Mouse (Mus musculus): ENCODE results near the gene Tubb3. TPM values are rescaled to one million over a fixed set of nuclear protein-coding genes. Genes with fewer than 3 reads are reported as not detected.
"Not testable (repeated sequence)": the region's sequence is repeated elsewhere in the genome, so short reads cannot be mapped to it uniquely, and the experiment has no call there.

The Tubb3 gene
- total RNA-seq, 2 experiments from 2014 or later, result 253 to 286 TPM

- DNase-seq (ENCODE audit: low spot score in 2 of 2), result no peak
Observed at GRCm38 (mm10) chr8:123411781-123412327, 630 bp downstream of the Tubb3 start.

DNA sequence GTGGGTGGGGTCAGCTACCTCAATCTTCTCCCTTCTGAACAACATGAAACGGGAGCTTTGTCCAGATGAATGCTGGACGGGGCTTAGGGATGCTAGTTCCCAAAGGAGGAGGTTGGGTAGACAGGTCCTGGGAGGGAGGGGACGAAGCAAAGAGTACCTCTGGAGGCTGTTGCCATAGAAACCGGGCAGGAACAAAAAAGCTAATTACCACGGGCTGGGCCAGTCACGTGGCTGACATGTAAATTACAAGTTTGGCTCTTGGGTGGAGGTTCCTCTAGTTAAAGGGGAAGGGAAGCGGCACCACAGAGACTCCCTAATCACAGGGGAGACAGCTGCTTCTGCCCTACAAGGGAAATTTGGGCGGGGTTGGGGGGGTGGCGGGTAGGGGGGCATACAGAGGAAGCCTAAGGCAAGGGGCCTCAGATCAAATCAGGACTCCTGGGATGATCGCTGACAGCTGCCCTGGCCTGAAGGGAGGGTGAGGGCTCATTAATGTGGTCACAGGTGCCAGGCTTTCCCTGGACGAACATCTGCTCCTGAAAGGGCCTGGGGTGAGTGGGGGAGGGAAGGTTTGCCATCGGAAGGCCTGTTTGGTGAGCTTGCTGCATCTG, 1.4 kb downstream of the Tubb3 start:
- DNase-seq (ENCODE audit: low spot score in 2 of 2), result peak; percentile 82 to 90

DNA sequence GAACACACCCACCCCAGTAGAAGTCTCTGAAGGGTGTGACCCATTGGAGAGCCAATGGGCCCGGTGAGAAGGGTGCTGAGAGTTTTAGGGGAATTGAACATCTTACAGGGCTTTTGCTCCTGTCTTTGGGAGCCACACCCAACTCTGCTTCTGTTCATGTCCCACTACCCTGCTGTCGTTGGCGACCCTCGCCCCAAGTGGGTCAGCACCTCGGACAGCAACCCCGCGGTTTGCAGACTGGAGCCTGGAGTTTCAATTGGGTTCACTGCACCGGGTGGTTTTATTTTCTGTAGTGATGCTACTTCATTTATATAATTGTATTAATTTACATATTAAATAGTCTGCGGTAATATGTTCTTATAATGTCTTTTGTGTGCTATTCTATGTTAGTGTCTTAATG, 3.0 kb downstream of the Tubb3 start:
- no peak for DNase-seq (ENCODE audit: low spot score in 2 of 2)

DNA sequence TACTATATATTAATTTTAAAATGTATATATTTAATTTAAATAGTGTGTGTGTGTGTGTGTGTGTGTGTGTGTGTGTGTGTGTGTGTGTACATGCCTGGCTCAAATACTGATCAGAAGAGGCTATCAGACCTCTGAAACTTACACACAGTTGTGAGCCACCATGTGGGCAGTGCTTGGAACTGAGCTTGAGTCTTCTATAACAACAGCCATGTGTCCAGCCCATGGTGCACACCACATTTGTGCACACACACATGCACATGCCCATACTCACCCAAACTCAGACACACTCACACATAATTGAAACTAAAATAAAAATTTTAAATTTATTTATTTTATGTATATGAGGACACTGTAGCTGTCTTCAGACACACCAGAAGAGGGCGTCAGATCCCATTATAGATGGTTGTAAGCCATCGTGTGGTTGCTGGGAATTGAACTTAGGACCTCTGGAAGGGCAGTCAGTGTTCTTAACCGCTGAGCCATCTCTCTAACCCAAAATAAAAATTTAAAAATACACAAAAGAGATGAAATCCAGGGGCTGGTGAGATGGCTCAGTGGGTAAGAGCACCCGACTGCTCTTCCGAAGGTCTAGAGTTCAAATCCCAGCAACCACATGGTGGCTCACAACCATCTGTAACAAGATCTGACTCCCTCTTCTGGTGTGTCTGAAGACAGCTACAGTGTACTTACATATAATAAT, 3.9 kb downstream of the Tubb3 start:
- DNase-seq (ENCODE audit: low spot score in 2 of 2), result not testable (repeated sequence)

- DNase-seq (ENCODE audit: low spot score in 2 of 2), result no peak
Observed at GRCm38 (mm10) chr8:123415967-123416943, 5.0 kb downstream of the Tubb3 start.

DNA sequence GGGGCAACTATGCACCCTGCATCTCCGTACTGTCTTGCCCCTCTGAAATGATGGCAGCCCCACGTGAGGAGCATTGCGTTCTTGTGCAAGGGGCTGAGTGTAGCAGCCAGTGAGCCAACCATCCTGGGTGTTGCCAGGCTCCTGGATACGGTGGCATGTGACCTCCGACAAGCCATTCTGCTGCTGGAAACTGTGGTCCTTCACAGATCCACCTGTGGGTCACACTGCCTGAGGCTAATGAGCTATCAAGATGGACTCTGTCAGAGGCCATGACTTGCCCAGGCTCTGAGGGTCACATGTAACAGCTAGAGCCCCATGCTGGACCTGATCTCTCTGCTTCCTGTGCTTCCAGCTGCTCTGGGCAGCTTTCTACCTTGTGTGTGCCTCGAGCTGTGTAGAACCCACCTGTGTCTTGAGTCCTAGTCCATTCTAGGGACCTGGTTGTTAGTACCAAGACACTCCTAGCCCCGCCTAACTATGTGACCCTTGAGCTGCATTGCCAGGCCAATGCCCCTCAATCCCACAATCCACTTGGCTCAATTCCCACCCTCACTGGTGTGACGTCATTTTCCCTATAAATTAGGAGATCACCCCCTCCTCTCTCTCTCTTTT, 5.8 kb downstream of the Tubb3 start:
- DNase-seq (ENCODE audit: low spot score in 2 of 2), result no peak

- no peak for DNase-seq (ENCODE audit: low spot score in 2 of 2)
Observed at GRCm38 (mm10) chr8:123419711-123420110, 8.5 kb downstream of the Tubb3 start.

GRCm38 (mm10) chr8:123420525-123421281, 9.5 kb downstream of the Tubb3 start:
- DNase-seq (ENCODE audit: low spot score in 2 of 2), result no peak

GRCm38 (mm10) chr8:123421325-123421724, 10.1 kb downstream of the Tubb3 start:
- no peak for DNase-seq (ENCODE audit: low spot score in 2 of 2)

DNA sequence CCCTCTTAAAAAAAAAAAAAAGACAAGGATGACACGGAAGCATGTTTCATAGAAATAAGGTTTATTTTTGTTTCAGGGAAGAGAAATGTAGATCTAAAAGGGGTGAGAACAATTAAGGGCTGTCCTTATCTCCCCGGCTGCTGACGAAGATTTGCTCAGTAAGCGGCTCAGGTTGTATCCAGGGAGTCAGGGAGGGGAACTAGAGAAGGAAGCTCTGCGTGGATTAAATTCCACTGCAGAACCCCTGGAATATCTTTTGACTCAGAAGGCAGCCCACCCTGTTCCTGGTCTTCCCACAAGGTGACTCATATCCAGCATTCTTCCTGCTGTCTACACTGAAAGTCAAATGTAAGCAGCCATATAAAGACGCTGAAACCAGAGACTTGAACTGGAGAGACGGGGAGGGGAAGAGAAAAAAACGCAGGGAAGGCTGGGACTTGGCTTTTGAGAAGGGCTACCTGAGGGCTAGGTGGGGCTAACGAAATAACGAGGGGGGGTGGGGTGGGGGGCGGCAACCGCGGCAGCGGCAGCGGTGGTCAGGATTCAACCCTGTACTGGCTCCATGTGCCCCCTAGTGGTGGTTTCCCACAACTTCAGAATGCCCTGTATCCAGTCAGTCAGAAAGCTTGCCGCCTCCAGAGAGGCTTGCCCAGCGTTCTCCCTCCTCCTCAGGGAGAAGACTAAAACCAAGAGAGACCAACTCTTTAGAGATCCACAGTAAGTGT, 11.0 kb downstream of the Tubb3 start:
- peak; percentile 73 to 84 for DNase-seq (ENCODE audit: low spot score in 2 of 2)

DNA sequence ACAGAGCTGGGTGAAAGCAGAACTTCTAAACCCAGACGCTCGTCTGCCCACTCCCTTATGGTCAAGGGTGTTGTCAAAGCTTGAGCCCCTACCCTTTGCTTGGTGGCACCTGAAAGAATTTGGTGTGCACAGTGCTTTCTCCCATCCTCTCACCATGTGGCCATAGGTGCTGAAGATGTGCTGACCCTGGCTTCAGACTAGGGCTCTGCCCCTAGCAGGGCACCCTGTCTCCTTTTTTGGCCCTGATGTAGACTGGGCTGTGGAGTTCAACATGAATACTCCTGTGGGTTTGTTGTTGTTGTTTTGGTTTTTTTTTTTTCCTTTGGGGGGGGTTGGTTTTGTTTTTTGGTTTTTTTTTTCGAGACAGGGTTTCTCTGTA, 11.5 kb downstream of the Tubb3 start:
- DNase-seq (ENCODE audit: low spot score in 2 of 2), result no peak

DNA sequence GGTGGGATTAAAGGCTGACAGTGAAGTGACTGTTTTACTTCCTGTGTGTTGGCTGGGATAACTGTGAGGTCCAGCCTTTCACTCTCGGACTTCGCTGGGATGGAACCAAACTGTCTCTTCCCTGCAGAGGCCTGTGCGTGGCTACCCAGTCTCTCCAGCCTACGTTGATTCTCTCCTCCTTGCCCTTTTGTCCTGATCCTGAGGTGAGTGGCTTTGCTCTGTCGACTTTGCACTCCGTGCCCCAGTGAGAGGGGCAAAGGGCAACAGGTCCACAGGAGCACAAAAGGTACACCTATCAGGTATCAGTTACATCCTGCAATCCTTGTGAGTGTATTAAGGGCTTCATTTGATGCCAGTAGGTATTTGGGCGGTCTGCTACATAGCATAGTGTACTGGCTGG, 12.2 kb downstream of the Tubb3 start, which contains the start of gene Def8:
TSS of gene Def8 (plus strand) at position 87 of the 400 bp plus-strand sequence.
- no peak for DNase-seq (ENCODE audit: low spot score in 2 of 2)

- DNase-seq (ENCODE audit: low spot score in 2 of 2), result no peak
Observed at GRCm38 (mm10) chr8:123426511-123427509, 15.6 kb downstream of the Tubb3 start.

- DNase-seq (ENCODE audit: low spot score in 2 of 2), result no peak
Observed at GRCm38 (mm10) chr8:123427639-123428275, 16.5 kb downstream of the Tubb3 start.

DNA sequence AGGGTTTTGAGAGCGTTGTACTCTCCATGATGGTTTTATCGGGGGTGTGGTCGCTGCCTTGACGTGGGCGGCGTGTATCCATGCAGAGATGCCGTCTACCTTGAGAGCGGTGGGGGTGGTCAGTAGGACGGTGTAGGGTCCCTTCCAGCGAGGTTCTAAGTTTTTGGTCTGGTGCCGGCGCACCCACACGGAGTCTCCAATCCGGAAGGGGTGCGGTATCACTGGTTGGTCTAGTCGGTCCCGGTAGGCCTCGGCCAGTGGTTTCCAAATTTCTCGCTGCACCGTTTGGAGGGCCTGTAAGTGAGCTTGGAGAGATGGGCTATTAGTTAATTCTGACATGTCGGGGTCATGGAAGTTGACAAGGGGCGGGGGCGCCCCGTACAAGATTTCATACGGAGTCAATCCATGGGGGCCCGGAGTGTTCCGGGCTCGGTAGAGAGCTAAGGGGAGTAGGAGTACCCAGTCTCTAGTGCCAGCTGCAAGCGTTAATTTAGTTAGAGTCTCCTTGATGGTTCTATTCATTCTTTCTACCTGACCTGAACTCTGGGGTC, 17.2 kb downstream of the Tubb3 start:
- DNase-seq (ENCODE audit: low spot score in 2 of 2), result no peak

- no peak for DNase-seq (ENCODE audit: low spot score in 2 of 2)
Observed at GRCm38 (mm10) chr8:123428939-123429721, 17.9 kb downstream of the Tubb3 start.

- not testable (repeated sequence) for DNase-seq (ENCODE audit: low spot score in 2 of 2)
Observed at GRCm38 (mm10) chr8:123429722-123430013, 18.4 kb downstream of the Tubb3 start.
